Mouse (Mus musculus) lung, embryonic 16.5 days (tissue): ENCODE results near the gene Raph1. TPM values are rescaled to one million over a fixed set of nuclear protein-coding genes. Genes with fewer than 3 reads are reported as not detected.

Experiments
- microRNA-seq: library from miRNA; unstranded; fragments of <30 nt; microRNA quantifications from one replicate; pipeline ENCODE4, GENCODE M21; 2016
- polyA plus RNA-seq: library from polyadenylated mRNA; unstranded; fragments of >200 nt; fragmentation: Nextera tagmentation; extraction: Ambion mirVana; gene quantifications from 2 replicates; pipeline ENCODE4 v1.2.1, GENCODE M21; 2015

The Raph1 gene
- polyA plus RNA-seq, 1 experiment from 2014 or later, result 37.9 TPM

Small RNA genes lying within 50 kb of the gene (microRNA-seq; reads per million reads assigned to microRNA genes)
- gene Gm23762, result not detected

Other genes with a start within 250 kb of the Raph1 start
- gene Cyp20a1, start 223.8 kb downstream of the Raph1 start, polyA plus RNA-seq, result 30.9 and 34.6 TPM in 2 replicates
- 21.6 and 24.3 TPM in 2 replicates for gene Abi2, start 157.5 kb downstream of the Raph1 start, polyA plus RNA-seq
- 0.38 and 0.82 TPM in 2 replicates for gene Cd28, start 149.7 kb upstream of the Raph1 start, polyA plus RNA-seq